Mouse (Mus musculus) small intestine, adult 2 months (tissue): Measurements from ENCODE around the gene Neto2.

Experiments
- CTCF ChIP-seq: fragments of 200-500 bp; IDR thresholded peaks from 2 replicates; pipeline ENCODE4 v1.5.1; 2012; ENCODE audit warnings: low read depth, mild to moderate bottlenecking, control low read depth, inconsistent platforms, low read length, moderate library complexity, mixed read lengths; ENCODE audit not compliant: insufficient replicate concordance, insufficient read length; ENCODE audit errors: extremely low read depth
- POLR2A ChIP-seq: fragments of 200-500 bp; IDR thresholded peaks from 2 replicates; pipeline ENCODE4 v1.6.1; 2012; ENCODE audit warnings: low read depth, mild to moderate bottlenecking, control low read depth, inconsistent platforms, low read length, moderate library complexity

DNA sequence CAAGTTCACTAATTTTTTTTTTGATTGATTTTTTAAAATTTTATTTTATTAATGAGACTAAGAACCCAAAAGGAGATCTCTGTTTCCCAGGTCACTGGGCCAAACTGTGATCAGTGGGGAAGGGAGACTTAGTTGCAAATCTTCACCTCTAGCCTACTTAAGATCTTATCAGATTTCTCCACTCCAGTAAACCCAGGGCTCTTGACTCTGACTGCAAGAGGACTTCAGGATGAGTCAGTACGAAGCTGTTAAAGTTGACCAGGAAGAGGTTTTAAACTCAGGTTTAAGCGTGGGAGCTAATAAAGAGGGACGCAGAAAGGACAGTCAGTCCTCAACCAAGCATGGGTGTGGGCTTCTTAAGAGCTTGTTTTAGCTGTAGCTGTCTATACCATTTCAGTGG lies 107.4 kb downstream of the Neto2 start:
- TF ChIP-seq CTCF (no peak), POLR2A (no peak)
